Mouse (Mus musculus) spleen, embryonic (tissue): Measurements from ENCODE around the gene Cbfa2t3.

Experiments
- CTCF ChIA-PET: fragments of 350-600 bp; sonication (Branson Sonifier 250); formaldehyde crosslinking; loops from one replicate; lab custom pipeline; 2022; lab: Charles Lee

Cbfa2t3 gene

DNA sequence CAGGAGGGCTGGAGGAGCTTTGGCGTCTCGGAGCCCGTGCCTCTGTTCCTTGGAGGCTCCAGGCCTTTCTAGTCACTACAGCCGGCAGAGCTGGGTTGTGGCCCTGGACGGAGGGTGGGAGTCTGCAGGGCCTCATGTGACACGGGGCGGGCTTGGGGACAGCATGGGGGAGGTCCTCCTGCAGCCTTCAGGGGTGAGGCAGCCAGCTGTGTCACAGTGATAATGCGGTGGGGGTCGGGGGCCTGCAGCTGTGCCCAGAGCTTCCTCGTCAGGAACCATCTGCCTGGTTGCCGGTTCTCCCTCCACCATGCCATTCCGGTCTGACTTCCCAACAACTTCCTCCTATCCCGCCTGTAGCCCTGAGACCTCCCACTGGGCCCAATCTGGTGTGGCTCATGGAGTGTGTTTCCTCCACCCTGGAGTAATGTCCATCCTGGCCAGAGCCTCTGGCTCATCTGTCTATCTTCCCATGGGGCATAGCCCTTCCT lies at the start of gene Cbfa2t3:
Gene Cbfa2t3 (minus strand): TSS at position 105 of the 488 bp plus-strand sequence.
- CTCF ChIA-PET = interaction anchor here (0.9 to 2.0 kb wide), 2 partner anchors 9 to 15 kb away, joined by 3 to 4 read pairs; no protein-coding TSS in a partner anchor

DNA sequence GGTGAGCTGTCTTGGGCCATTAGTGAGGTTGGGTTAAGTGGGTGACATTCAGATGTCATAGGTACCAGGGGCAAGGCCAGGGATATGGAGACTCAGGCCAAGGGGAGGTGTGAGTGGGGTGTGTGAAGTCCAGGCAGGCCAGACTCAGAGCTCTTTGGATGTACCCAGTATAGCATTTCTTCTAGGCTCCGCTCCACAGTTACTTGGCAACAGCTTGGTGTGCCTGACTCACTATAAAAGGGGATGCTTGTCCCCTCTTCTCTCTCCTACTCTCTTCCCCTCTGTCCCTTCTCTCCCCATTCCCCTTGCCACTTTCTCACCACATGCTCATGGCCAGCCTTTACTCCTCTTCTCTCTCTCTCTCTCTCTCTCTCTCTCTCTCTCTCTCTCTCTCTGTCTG lies 48.9 kb upstream of the Cbfa2t3 start:
- CTCF ChIA-PET = no interaction called here

DNA sequence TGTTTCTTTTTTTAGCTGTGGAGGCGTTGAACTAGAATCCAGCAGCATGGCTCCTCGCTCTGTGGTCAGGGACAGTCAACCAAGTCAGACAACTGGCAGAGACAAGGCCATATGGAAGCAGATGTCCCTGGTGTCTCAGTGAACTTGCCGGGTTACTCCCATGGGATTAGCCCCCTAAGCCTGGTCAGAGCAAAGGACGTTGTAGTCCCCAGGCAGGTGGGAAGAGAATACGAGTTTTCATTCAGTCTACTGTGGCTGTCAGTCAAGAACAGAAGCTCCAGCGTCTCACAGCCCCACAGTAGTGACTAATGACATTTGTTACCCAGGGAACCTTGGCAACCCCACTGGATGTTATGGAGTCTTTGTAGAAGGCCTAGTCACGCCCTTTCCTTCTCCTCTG lies 47.5 kb upstream of the Cbfa2t3 start:
- CTCF ChIA-PET = no interaction called here

DNA sequence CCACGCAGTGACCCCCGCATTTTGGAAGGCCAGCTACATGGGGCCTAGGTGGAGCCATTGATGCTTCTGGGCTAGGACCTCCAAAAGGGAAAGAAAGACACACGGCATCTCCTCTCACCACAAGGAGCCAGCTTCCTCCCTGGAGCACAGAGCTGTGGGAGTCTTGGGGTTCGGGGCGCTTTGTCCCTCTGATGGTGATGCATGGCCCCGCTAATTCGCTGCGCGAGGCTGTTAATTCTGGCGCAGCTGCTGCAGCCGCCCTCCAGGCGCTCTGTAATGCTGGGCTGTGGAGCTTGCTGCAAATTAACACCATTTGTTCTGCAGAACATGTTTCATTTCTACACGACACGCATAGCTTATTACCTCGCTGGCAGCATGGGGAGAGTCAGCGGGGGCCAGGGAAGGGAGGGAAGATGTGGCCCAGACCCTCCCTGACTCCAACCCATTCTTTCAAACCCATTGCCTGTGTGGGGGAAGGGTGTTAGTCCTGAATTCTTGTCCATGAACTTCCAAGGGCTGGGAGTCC lies 46.9 kb upstream of the Cbfa2t3 start:
- CTCF ChIA-PET = no interaction called here

DNA sequence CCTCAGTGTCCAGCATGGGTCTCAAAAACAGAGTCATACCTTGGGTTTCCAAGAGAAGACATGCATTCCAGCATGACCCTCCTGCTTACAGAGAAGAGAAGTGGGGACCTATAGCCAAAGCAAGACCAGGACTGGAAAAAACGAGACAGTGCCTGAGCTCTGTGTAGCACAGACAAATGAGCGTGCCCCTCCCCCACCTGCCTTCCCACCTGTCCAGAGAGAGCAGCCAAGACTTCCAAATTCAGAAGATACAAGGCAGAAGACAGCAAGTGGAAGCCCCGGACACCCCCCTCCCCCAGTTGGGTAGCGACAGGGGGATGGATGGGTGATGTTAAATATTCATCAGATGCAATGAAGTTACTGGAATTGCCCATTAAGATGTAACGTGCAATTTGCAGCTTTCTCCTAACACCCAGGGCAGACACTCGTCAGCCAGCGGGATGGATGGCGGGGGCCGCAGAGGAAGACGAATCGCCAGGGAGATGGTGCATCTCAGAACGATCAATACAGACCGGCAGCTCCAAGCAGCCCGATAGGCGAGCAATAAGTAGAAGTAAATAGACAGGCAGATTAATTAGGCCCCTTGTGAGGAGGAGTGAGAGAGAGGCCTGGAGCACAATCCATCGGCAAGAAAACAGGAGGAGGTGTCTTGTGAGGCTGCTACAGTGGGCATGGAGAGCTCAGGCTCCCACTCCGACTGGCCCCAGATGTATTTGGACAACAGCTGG lies 46.3 kb upstream of the Cbfa2t3 start:
- CTCF ChIA-PET = interaction anchor here (0.6 kb wide), 1 partner anchor 14 kb away, joined by 4 read pairs; no protein-coding TSS in a partner anchor

DNA sequence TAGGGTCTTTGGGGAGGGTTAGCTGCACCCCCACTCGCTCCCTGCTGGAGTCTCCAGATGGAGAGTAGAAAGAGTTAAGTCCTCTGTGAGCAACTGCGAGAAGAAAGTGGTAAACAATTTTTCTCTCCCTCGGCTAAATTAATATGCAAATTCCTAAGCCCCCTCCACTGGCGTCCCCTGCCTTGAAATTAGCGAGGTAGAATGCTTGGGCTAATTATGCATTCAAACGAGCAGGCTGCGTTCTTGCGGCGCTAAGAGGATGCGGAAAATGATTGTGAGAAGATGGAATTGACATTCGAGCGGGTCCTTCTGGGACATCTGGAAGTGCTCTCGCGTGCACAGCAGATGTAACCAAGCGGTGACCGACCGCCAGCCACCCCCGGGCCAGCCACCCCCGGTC lies 43.6 kb upstream of the Cbfa2t3 start:
- CTCF ChIA-PET = no interaction called here

DNA sequence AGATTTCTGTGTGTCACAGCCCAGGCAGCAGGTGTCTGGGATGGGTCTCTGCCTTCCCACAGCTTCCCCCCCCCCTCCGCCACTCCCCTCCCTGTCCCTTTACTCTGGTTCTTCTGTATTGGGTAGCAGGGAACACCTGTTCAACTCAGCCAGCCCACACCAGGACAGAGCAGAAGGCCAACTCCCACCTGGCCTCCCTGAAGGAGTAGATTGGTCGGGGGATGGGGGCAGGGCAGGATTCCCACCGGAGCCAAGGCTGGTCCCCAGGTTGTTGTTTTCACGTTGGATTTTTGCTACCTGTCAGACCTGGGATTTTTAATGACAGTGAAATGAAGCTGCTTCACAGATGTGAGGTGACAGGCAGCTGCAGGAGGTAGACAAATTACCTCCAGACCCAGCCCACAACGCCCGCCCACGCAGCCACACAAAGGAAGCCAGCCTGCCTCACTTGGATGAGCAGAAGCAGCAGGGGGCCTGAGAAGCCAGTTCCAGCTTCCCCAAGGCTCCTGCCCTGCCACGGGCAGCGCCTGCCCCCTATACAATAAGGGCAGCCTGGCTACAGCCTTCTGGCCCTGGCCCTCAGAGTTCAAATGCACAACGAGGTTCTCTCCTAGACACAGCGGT lies 40.3 kb upstream of the Cbfa2t3 start:
- CTCF ChIA-PET = no interaction called here

DNA sequence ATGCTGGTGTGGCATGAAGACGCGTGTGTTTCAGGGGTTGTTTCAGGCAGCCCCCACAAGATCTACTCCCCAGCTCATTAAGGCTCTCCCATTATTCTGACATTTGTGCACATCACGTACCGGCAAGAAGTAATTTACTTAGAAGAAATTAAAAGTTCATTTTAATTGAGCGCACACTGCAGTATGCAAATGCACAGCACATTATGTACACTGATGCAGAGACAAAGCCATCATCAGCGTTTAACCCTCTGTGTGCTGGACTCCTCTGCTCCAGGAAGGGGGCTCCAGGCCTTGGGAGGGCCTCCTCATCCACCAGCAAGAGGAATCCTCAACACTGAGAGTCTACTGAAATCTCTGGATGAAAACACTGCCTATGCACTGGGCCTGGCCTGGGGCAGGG lies 39.0 kb upstream of the Cbfa2t3 start:
- CTCF ChIA-PET = interaction anchor here (0.7 kb wide), 1 partner anchor 54 kb away, joined by 5 read pairs; no protein-coding TSS in a partner anchor

DNA sequence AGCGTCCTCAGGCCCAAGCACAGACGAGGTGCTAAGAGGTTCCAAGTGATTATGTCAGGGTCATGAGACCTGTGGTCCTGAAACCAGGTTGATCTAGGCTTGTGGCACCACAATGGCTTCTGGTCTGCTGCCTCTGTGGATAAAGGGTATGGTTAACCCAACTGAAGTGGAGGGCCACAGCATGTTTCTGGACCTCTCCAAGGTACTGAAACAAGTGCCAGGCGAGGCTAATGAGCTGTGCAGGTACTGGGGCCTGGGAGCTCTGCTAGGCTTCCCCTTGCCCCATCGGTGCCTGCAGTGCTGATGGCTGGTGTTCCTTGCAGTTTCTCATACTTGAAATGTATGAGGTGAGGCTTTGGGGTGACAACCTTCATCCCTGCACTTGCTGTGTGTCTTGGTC lies 38.2 kb upstream of the Cbfa2t3 start:
- CTCF ChIA-PET = interaction anchor here (0.7 kb wide), 1 partner anchor 55 kb away, joined by 5 read pairs; no protein-coding TSS in a partner anchor

DNA sequence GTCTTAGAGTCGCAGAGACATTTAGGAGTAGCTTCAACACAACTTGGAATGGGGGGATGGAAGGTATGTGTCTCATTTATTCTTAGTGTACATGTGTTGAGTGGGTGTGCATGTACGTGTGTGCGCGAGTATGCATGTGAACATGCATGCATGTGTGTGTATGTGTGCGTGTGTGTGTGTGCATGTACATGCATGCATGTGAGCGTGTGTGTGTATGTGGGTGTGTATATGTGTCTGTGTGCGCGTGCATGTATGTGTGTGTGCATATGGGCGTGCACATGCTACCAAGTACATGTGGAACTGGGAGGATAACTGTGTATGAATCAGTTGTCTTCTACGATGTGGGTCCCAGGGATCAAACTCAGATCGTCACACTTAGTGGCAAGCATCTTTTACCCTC lies 37.7 kb upstream of the Cbfa2t3 start:
- CTCF ChIA-PET = no interaction called here

DNA sequence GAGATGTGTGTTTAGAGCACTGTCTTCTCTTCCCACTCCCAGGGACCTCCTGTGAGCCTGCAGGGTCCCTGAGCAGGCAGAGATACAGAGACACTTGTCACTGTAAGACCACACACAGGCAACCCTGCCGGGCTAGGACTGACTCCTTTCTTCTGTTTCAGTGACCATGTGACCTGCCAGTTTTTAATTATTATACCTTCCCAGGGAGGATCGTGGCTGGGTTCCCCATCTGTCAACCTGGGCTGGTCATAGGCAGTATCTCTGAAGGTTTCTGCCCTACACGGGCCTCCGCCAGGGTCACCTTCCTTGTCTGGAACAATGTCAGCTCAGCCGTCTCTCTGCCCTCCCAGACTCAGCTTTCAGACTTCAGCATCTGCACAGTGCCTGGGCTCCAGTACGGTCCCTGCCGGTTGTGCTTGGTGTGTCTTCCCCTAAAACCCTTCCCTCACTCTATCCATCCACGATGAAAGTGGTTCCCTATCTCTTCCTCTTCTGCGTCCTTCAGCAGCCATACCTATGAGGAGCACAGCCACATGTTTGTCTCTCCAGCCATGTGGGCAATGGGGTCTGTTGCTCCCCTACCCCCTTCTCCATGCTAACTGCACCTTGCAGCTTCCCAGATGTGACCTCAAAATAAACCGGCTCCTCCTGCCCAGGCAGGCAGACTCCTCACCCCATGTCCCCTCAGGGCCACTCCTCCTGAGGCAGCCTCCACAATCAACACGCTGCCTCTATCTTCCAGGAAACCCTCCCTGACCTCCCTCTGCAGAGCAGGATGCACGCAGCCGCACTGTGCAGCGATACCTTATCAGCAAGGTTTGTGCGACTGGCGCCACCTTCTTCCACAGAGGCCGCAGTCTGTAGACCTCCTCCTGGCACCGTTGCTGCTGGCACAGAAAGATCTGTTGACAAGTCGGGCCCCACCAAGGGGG lies 36.9 kb upstream of the Cbfa2t3 start:
- CTCF ChIA-PET = no interaction called here

DNA sequence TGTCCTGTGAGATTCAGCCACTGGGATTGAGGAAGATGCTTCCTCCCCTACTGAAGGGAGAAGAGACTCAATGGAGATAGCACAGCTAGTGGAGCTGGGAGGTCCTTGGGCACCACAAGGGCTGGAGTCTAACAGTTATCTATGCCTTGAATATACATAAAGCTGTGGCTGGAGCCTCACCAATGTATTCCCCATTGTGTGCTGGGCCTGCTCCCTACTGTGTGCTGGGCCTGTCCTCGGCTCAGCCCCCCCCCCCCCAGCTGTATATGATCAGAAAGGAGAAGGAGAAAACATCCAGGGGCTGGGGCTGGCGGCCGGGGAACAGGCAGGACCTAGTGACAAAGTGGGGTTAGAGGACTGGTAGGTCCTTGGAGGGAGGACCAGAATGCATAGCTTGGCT lies 36.2 kb upstream of the Cbfa2t3 start:
- CTCF ChIA-PET = interaction anchor here (0.7 kb wide), 1 partner anchor 23 kb away, joined by 4 read pairs; no protein-coding TSS in a partner anchor

DNA sequence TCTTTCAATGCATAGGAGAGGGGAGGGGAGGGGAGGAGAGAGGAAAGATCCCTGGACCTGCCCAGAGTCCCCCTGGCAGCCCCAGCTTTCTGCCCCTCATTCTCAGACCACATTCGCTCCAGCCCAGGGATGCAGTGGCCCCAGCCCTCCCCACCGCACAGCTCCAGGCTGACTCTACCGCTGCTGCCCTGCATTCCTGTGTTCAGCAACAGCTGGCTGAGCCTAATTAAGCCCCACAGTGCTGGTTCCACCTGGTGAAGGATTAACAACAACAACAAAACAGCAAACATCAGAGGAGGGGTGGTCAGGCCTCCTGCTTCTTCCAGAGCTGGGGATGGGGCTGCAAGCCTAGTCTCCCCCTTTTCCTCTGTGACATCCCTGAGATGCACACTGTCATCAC lies 29.7 kb upstream of the Cbfa2t3 start:
- CTCF ChIA-PET = no interaction called here

DNA sequence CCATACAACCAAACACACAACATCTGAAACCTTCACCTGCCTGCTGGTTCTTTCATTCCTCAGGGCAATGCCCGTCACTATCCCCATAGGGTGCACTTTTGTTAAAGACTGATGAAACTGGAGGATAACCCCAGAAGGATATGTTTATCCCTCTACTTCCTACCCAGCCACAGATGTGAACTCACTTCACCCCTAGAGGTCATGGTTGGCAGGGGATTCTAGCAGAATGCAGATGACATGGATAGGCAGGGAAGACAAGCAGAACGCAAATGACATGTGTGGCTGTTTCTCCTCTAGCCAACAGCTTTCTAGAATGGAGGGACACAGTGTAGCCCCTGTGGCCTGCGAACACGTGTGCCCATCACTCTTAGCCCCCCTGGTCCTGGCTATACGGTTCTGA lies 28.5 kb upstream of the Cbfa2t3 start:
- CTCF ChIA-PET = no interaction called here

DNA sequence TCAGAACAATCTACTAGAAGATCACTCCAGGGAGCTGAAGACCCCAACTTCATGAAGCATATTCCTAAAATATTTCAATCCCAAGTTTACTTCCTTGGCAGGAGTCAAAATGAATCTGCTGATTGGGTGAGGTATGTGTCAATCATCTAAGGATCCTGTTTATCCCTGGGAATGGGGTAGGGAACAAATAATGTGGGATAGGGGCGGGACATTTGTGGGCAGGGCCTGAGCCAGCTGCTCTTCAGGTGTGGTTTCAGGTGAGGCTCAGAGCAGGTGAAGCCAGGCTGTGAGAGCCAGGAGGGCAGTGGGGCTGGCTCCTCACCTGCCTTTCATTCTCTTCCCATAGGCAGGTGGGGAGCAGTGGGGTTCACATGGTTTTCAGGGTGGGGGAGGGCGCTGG lies 27.9 kb upstream of the Cbfa2t3 start:
- CTCF ChIA-PET = no interaction called here

DNA sequence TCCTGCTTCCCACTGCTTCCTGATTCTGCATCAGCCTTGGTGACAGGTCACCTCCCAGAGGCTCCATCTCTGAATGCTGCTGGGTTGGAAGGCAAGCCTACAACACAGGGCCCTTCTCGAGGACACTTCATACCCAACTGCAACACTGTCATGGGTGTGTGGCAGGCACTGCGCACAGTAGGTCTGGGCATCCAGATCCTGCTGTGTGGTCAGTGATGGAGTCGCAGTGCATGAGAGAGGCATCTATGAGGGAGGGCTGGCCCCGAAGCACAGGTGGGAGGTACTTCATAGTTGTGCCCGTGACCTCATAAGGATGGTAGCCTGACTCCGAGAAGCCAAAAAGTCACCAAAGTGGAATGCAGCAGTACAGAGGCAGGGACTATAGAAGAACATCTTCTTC lies 26.3 kb upstream of the Cbfa2t3 start:
- CTCF ChIA-PET = interaction anchor here (0.6 kb wide), 1 partner anchor 273 kb away, joined by 7 read pairs; no protein-coding TSS in a partner anchor

DNA sequence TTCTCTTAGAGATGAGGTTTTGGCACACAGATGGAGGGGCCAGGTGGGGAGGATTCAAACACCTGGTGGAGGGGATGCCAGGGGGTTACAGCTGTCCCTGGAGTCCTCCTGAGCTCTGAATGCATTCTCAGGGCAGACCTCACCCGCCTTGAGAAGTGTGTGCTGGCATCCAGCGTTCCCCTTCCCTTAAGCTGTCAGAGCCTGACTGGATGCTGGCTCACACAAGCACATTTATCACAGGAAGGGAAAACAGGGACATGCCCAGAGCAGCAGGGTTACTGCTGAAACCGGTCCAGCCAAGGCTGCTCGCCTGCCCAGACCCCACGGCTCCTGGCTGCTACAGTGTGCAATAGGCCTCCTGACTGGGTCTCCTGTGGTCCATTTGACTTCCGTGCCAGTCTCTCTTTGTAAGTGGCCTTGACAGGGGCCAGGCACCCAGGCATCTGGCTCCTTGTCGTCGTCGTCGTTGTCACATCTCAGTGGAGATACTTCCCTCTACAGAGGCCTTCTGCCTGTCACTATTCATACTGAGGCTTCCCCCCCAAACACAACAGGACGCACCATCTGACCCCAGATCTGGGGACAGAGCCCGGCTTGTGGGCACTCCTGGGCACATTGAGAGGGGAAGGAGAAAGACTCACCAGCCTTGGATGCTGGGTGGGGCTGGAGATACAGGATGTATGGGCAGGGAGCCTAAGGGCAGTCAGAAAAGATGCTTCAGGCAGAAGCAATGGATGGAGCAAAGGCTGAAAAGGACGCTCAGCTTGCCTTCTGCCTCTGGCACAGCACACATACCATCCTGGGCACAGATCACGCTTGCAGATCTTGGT lies 22.1 kb upstream of the Cbfa2t3 start:
- CTCF ChIA-PET = interaction anchor here (0.6 kb wide), 1 partner anchor 111 kb away, joined by 4 read pairs; no protein-coding TSS in a partner anchor

DNA sequence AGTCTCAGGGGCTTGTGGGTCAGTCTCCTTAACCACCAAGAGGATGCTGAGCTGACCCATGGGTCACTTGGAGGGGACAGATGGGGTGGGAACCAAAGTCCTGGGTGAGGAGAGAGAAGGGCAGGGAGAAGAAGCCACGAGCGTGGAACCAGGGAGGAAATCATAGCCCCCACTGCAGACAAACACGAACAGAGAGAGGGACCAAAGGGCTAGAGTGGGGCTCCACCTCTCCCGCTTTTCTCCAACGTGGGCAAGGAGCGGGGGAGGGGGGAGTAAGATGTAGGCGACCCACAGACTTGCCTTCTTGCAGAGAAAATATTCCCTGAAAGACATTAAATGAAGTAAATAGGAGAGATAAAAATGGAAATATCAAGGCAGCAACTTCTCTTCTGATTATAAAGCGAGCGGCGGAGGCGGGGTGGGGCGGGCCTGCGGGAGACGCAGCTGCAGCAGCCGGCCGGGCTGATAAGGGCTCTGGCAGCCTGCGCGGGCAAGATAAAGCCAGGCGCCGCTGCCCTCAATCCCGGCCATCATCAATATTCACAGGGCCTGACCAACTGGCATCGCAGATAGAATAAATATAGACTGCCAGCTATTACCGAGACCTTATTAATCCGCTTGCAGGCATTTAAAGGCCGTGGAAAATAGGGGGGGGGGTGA lies 21.3 kb upstream of the Cbfa2t3 start:
- CTCF ChIA-PET = interaction anchor here (0.6 kb wide), 1 partner anchor 112 kb away, joined by 4 read pairs; no protein-coding TSS in a partner anchor

DNA sequence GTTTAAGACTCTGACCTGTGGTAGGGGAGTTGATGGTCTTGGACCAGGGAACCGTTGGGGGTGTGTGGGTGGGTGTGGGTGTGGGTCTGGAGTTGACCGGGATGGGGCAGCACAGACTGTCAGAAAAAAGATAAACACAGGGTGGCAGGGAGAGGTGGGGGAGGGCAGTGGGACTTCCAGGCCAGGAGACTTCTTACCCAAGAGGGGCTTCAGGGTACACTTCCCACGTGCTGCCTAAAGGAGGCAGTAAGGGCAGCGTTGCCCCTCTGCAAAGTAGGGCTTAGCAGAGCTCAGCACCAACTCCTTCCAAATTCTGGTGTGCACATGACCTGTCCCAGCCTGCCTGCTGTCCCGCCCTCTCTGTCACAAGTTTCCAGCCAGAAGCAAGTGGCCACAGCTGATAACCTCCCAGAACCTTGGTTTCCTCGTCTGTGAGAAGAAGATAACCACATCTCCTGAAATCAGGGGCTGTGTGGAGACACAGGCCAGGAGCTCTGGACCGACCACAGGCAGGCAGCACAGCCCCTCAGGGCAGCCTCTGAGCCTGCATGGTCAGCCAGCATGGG lies 20.7 kb upstream of the Cbfa2t3 start:
- CTCF ChIA-PET = no interaction called here
